Mouse (Mus musculus) layer of hippocampus, adult 18-20 months (tissue): ENCODE data around the gene Catsper3. TPM values are rescaled to one million over a fixed set of nuclear protein-coding genes. Genes with fewer than 3 reads are reported as not detected.

Experiments used
- DNase-seq, 2 experiments: peaks; one replicate each; pipeline ENCODE4 v3.0.0; 2022; ENCODE audit warnings: low spot score in 2 of 2
- total RNA-seq, 2 experiments: library from RNA; stranded (reverse); gene quantifications; 2 replicates each; pipeline ENCODE4 v1.2.3; 2021

Catsper3 gene
- total RNA-seq, 2 experiments from 2014 or later = not detected

DNA sequence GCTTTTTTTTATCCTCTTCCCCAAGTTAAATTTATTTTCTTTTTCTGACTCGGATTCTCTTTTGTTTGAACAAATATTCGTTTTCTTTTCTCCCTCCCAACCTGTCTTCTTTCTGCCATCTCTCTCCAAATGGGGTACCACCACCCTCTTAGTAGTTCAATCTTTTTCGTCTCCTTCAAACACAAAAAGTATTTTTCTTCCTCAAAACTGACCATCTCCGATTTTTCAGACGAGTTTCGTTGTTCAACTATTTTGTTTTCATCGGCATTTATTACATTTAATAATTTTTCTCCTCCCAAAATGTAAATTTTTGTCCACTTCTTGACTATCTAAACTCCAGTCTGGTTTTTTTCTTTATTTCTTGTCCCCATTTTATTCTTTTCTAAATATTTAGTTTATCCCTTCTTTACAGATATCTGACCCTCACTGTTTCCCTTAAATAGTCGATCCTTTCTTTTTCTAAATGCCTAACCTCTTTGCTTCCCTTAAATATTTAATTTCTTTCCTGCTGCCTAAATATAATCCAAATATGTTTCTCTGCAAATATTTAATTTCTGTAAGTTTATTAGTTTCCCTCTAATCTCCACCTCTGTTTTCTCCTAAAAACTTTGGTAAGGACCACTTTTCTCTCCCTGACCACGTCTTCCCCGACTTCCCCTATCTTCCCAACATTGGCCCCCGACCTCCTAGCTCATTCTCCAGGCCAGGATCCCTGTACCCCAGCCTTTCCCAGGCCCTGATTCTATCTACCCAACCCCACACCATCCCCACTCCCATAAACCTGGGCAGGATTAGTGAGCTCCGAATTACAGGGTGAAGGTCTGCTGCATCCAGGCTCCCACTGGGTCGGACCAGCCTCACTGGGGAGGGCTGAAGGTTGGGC is 42.7 kb downstream of the Catsper3 start:
- DNase-seq = no peak

GRCm38 (mm10) chr13:55827679-55828140 is 43.3 kb downstream of the Catsper3 start:
- DNase-seq = no peak

GRCm38 (mm10) chr13:55828141-55829017 is 44.0 kb downstream of the Catsper3 start:
- no peak for DNase-seq

DNA sequence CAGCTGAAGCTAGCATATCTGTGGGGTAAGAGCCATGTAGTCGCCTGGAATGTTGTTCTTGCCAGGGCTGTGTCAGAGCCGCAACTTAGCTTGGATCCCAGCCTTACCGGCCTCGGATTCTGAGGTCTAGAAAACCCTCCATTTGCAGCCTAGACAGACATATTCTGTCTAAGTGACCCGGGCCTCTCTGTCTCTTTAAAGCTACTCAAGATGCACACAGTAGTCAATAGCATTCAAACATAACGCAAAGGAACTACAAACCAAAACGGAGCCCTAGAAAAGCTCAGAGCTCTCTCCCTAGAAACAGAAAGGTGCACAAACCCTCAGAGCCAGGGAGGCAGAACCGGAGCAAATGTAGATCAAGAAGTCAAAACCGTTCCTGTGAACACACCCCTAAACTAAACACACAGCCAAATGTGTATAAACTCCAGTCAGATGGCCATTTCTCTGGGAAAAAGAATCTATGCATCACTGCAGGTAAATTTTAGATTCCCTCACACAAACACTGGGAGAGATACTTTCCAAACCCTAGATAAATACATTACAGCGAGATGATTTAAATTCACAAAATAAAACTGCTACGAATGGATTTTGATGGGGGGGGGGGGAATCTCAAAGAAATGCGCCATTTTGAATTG is 44.8 kb downstream of the Catsper3 start:
- DNase-seq = no peak

GRCm38 (mm10) chr13:55830081-55830832 is 45.9 kb downstream of the Catsper3 start:
- no peak for DNase-seq

DNA sequence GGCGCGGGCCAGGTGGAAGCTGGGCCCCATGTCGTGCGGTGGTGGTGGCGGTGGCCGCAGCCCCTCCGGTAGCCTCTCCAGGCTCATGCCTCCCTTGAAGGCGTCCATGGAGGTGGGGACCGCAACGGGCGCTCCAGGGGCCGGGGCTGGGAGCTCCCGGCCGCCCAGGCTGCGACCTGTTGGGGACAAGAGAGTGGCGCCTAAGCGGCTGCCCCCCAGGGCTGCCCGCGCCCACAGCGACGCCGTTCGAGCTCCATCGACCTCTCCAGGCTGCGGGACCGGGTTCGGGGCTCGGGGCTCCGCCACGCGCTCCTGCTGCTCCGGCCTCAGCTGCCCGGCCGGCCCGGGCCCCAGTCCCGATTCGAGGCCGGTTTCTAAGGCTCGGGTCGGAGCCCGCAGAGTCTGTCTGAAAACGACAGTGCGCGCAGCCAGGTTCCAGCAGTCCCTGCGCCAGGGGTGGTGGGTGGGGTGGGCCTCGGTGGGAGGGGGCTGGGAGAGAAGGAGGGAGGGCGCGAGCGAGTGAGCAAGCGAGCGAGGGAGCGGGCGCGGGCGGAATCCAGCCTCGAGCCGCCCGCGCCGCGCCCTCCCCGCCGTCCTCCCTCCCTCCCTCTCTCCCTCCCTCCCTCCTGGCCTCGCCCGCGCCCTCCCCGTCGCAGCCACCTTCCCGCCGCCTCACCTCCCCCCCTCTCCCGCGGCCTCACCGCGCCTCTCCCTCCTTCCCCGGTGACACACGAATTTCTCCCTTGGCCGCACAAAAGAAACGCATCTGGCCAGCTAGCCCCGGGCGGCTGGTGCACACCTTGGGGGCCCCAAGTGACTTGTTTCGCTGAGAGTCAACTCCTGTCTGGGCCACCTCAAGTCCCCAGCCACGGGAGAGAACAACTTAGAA is 46.7 kb downstream of the Catsper3 start:
- no peak for DNase-seq

- no peak for DNase-seq
These were observed 47.4 kb downstream of the Catsper3 start for GRCm38 (mm10) chr13:55831722-55832160.

- DNase-seq = no peak
These were observed 48.2 kb downstream of the Catsper3 start for GRCm38 (mm10) chr13:55832602-55833001.

DNA sequence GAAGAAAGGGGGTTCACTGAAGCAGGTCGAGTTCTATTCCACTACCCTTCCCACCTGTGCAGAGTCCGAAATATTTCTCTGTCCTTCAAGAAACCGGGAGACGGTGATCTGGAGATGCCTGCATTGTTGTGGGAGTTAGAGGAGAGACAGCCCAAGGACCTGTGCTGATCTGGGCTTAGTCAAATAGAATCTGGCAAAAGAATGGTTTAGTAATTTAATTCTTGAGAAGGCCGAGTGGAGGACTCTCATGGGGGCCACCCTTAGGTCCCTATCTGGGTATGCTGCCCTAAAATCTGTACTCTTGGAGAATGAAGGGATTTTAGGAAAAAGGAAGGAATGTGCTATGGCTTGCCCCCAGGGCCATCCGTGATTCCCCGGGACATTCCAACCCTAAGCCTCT is 49.6 kb downstream of the Catsper3 start:
- no peak for DNase-seq

GRCm38 (mm10) chr13:55834667-55835066 is 50.3 kb downstream of the Catsper3 start:
- DNase-seq = no peak

DNA sequence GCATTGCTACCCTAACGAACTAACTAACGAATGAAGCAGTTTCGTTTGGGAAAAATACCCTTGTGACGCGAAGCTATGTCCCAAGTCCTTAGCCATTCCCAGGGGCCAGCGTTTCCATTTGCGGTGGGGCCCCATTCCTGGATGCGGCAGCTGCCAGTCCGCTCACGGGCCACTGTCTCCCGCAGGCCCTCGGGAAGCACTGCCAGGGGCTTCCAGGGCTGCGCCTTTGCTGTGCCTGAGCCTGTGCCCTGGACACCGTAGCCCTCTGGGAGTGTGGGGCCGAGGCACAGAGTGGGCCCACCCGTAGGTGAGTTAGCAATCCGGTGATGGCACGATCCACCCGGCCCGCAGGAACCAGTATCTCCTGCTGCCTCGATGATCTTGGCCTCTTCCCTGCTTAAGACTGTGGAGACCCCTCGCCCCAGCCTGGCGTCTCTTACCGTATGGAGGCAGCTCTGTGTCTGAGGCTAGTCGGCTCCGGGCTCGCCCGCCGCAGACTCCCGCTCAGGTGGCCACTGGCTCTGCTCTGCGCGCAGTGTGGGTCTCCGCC is 51.3 kb downstream of the Catsper3 start:
- no peak for DNase-seq

- DNase-seq = no peak
These were observed 51.8 kb downstream of the Catsper3 start, which contains the start of gene Pitx1 for GRCm38 (mm10) chr13:55836142-55836625. Gene Pitx1 (minus strand): TSS chr13:55836192.

DNA sequence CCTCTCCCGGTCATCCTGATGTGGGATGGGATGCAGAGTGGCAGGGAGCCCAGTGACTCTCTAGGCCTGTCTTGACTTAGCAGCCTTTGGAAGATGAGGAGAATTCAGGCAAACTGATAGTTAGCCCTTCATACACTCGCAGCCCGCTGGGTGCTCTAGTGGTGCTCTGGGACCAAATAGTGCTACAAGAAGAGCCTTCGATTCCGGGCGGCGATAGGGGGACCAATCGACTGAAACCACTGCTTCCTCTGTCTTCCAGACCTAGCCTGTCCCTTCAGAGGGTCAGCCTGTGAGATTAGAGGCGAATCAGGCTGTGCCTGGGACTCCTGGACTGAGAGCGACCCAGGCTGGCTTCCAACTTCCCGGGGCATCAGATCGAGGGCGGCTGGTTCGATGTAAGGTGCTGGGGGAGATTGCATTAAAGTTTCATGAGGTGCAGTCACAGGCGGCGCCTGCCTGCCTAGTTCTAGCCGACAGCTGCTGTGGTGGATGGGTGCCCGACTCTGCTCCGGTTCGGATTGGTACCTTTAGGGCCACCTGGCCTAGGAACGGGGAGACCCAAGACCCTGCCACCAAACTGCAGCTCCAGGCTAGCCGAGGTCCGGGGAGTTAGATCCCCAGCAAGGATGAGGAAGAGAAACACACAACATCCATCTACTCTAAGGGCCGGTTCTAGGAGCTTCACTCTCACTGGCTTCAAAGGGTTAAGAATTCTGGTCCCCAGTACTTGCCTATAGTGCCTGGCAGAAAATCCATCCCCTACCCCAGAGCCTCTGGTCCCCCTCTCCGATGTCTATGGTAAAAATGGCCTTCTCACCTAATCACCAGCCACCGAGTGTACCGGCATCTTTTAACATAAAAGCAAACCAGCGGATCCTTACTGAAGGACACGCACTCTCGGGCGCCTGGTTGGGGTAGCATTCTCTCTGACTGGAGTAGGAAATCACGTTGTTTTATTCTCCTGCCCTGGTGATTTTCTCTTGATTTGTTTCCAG is 52.7 kb downstream of the Catsper3 start:
- DNase-seq = no peak

- no peak for DNase-seq
These were observed 55.9 kb downstream of the Catsper3 start for GRCm38 (mm10) chr13:55840223-55840622.

DNA sequence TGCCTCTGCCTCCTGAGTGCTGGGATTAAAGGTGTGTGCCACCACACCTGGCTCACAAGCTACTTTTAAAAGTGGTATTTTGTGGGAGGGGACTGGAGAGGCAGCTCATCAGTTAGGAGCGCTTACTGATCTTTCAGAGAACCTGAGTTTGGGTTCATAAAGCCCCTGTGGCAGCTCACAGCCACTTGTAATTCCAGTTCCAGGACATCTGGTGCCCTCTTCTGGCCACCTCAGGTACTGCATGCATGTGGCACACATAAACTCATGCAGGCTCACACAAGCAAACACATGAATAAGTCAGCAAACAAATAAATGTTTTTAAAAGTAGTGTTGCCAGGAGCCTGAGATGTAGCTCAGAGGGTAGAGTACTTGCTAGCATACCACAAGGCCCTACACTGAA is 59.3 kb downstream of the Catsper3 start:
- no peak for DNase-seq

- no peak for DNase-seq
These were observed 63.4 kb downstream of the Catsper3 start for GRCm38 (mm10) chr13:55847805-55848204.

DNA sequence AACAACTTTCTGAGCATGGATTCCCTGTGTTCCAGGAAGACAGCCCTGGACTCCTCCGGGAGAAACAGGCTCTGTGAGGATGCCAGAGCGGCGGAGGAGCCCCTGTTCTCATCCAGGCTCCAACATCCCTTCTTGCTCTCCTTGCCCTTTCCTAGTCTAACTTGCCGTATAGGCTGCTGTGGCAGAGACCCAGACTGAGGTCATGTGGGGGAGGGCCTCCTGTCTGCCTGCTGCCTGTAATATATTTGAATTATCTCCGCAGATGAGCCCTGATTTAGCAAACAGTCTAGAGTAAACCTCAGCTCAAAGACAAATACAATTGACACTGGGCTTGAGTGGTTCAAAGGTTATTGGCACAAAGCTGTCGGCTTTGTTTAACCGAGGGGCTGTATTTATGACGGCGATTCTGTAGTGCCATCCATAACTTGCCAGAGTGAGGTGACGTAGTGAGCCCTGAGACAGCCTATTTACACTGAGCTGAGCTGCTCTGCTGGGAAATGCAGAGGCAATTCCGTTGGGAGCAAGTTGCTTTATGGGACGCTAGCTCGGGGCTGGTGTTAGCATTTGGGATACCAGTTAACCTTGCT is 64.3 kb downstream of the Catsper3 start:
- no peak for DNase-seq
